Mouse (Mus musculus): Measurements from ENCODE around the gene Snrpc. TPM values are rescaled to one million over a fixed set of nuclear protein-coding genes. Genes with fewer than 3 reads are reported as not detected.

Snrpc gene
- polyA plus RNA-seq, 1 experiment: 49.4 TPM

GRCm38 (mm10) chr17:27886499-27887210, 48.7 kb downstream of the Snrpc start:
- 90% methylated on average over 19 of the region's 19 CpGs for WGBS
- Histone ChIP-seq H3K4me1 (ENCODE audit: control insufficient read depth, insufficient read depth, low read length) (no peaks in the 10 kb centered on the region; the same call in 1 of the 2 replicates), H3K4me3 (replicated peaks; ENCODE audit: control insufficient read depth, low read depth, low read length) (no peak overlapping the region), H3K27ac (ENCODE audit: control insufficient read depth, insufficient read depth, low read depth, low read length, poor library complexity) (no peak overlapping the region)
- TF ChIP-seq CTCF (IDR thresholded peaks at IDR 0.05; ENCODE audit: control insufficient read depth, insufficient read depth, low read length) (peak; percentile 16; the same call in 1 of the 2 replicates), POLR2A (IDR thresholded peaks at IDR 0.05; ENCODE audit: borderline replicate concordance, control insufficient read depth, low read depth, low read length) (no peak)

Other genes starting within 250 kb of the Snrpc start
- 84.4 and 97.1 TPM in 2 replicates for gene Nudt3, start 214.7 kb upstream of the Snrpc start, polyA plus RNA-seq (2011; ENCODE audit: insufficient read depth, insufficient read length, low replicate concordance, missing spikeins)
- gene RPS10-NUDT3, start 202.9 kb upstream of the Snrpc start, polyA plus RNA-seq (2011; ENCODE audit: insufficient read depth, insufficient read length, low replicate concordance, missing spikeins): not detected in 2 replicates
- 1,643 and 1,889 TPM in 2 replicates for gene Rps10, start 201.5 kb upstream of the Snrpc start, polyA plus RNA-seq (2011; ENCODE audit: insufficient read depth, insufficient read length, low replicate concordance, missing spikeins)
- gene Pacsin1, start 182.6 kb upstream of the Snrpc start, polyA plus RNA-seq (2011; ENCODE audit: insufficient read depth, insufficient read length, low replicate concordance, missing spikeins): 2.7 and 12.0 TPM in 2 replicates
- not detected in 2 replicates for gene Spdef, start 109.2 kb upstream of the Snrpc start, polyA plus RNA-seq (2011; ENCODE audit: insufficient read depth, insufficient read length, low replicate concordance, missing spikeins)
- 67.3 and 80.9 TPM in 2 replicates for gene D17Wsu92e, start 17.5 kb upstream of the Snrpc start, polyA plus RNA-seq (2011; ENCODE audit: insufficient read depth, insufficient read length, low replicate concordance, missing spikeins)
- gene Uhrf1bp1, start 18.3 kb downstream of the Snrpc start, polyA plus RNA-seq (2011; ENCODE audit: insufficient read depth, insufficient read length, low replicate concordance, missing spikeins): 5.9 and 7.9 TPM in 2 replicates
- gene Anks1, start 71.2 kb downstream of the Snrpc start, polyA plus RNA-seq (2011; ENCODE audit: insufficient read depth, insufficient read length, low replicate concordance, missing spikeins): 9.1 and 28.9 TPM in 2 replicates
- 20.2 and 30.6 TPM in 2 replicates for gene Taf11, start 71.7 kb downstream of the Snrpc start, polyA plus RNA-seq (2011; ENCODE audit: insufficient read depth, insufficient read length, low replicate concordance, missing spikeins)
- 0.83 and 1.9 TPM in 2 replicates for gene Tcp11, start 242.5 kb downstream of the Snrpc start, polyA plus RNA-seq (2011; ENCODE audit: insufficient read depth, insufficient read length, low replicate concordance, missing spikeins)